Mouse (Mus musculus) limb, embryonic 15.5 days (tissue): ENCODE results near the gene Abracl. TPM values are rescaled to one million over a fixed set of nuclear protein-coding genes. Genes with fewer than 3 reads are reported as not detected.

Source experiments
- ATAC-seq: fragments of 200-750 bp; cut with Nextera tagmentation; 2 replicates; pipeline ENCODE4 v1.8.0; 2017; ENCODE audit warnings: low read depth, moderate TSS enrichment; ENCODE audit not compliant: insufficient number of reproducible peaks, low FRiP score, low TSS enrichment
- H3K27ac ChIP-seq: fragments of 300-500 bp; sonication (generic); 2 replicates; pipeline ENCODE4 v1.5.1; 2015; ENCODE audit warnings: moderate library complexity, mild to moderate bottlenecking, inconsistent platforms
- H3K27me3 ChIP-seq: fragments of 300-500 bp; sonication (generic); 2 replicates; pipeline ENCODE4 v1.6.1; 2015; ENCODE audit warnings: inconsistent platforms
- H3K36me3 ChIP-seq: fragments of 300-500 bp; sonication (generic); 2 replicates; pipeline ENCODE4 v1.6.1; 2015; ENCODE audit warnings: inconsistent platforms
- H3K4me1 ChIP-seq: fragments of 300-500 bp; sonication (generic); 2 replicates; pipeline ENCODE4 v1.6.1; 2015; ENCODE audit warnings: inconsistent platforms
- H3K4me2 ChIP-seq: fragments of 300-500 bp; sonication (generic); 2 replicates; pipeline ENCODE4 v1.6.1; 2015; ENCODE audit warnings: mild to moderate bottlenecking, inconsistent platforms
- H3K4me3 ChIP-seq: fragments of 300-500 bp; sonication (generic); 2 replicates; pipeline ENCODE4 v1.5.1; 2015; ENCODE audit warnings: mild to moderate bottlenecking, inconsistent platforms
- H3K9ac ChIP-seq: fragments of 300-500 bp; sonication (generic); 2 replicates; pipeline ENCODE4 v1.6.1; 2015; ENCODE audit warnings: inconsistent platforms
- H3K9me3 ChIP-seq: fragments of 300-500 bp; sonication (generic); 2 replicates; pipeline ENCODE4 v1.6.1; 2016; ENCODE audit warnings: inconsistent platforms
- WGBS: fragments of 180-500 bp; shearing (Covaris S2); methylation state at CpG from one replicate; pipeline ENCODE4 v1.1.7; 2015; 5-methylcytosine and 5-hydroxymethylcytosine counted together
- polyA plus RNA-seq: library from polyadenylated mRNA; unstranded; fragments of >200 nt; fragmentation: Nextera tagmentation; extraction: Ambion mirVana; gene quantifications from 2 replicates; pipeline ENCODE4 v1.2.1, GENCODE M21; 2015

Gene Abracl
- polyA plus RNA-seq, 1 experiment from 2014 or later, result 138 TPM

DNA sequence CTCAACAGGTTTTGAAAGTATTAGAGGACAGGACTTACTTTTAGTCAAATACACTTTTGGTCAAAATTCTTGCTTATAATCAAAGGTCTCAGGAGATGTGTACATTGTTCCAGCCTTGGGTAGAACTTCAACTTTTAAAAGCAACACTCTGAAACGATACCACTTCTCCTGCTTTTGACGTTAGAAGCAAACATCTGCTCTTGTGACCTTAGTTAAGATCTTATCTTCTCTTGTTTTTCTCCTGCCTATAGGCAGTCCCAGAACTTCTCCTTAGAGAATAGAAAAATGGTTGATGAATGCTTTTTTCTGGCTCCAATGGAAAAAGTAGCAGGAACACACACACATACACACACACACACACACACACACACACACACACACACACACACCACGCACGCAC is 57.0 kb downstream of the Abracl start:
- Histone ChIP-seq H3K4me2 (no peak overlapping the region), H3K9ac (no peak overlapping the region), H3K4me3 (no peak overlapping the region), H3K27ac (no peak overlapping the region), H3K4me1 (no peaks in the 10 kb centered on the region), H3K27me3 (no peaks in the 10 kb centered on the region), H3K9me3 (no peaks in the 10 kb centered on the region), H3K36me3 (no peaks in the 10 kb centered on the region)
- no peak for ATAC-seq
- 67% methylated on average over 4 of the region's 4 CpGs for WGBS

Other genes with a start within 250 kb of the Abracl start
- 3.5 and 7.4 TPM in 2 replicates for gene Txlnb, start 227.1 kb downstream of the Abracl start, polyA plus RNA-seq
- 5.8 and 7.3 TPM in 2 replicates for gene Heca, start 75.2 kb downstream of the Abracl start, polyA plus RNA-seq
- 14.8 and 14.9 TPM in 2 replicates for gene Reps1, start 32.6 kb upstream of the Abracl start, polyA plus RNA-seq
- 0.63 and 1.2 TPM in 2 replicates for gene Ect2l, start 187.6 kb upstream of the Abracl start, polyA plus RNA-seq
- 15.8 and 17.1 TPM in 2 replicates for gene Ccdc28a, start 211.7 kb upstream of the Abracl start, polyA plus RNA-seq